Mouse (Mus musculus) E14TG2a.4 (cell line): ENCODE data around the gene Hdac1.

Experiments
- H3K27me3 ChIP-seq: 2 replicates; pipeline ENCODE4 v1.6.1; 2014; ENCODE audit warnings: low read length, control low read depth; ENCODE audit not compliant: insufficient read depth
- H3K36me3 ChIP-seq: 2 replicates; pipeline ENCODE4 v1.6.1; 2014; ENCODE audit warnings: low read length, control low read depth; ENCODE audit not compliant: insufficient read depth
- H3K4me1 ChIP-seq: replicated peaks from 2 replicates; pipeline ENCODE4 v1.6.1; 2014; ENCODE audit warnings: low read depth, low read length, control low read depth
- H3K4me3 ChIP-seq: replicated peaks from 2 replicates; pipeline ENCODE4 v1.5.1; 2014; ENCODE audit warnings: mild to moderate bottlenecking, low read length
- H3K9me3 ChIP-seq: 2 replicates; pipeline ENCODE4 v1.6.1; 2014; ENCODE audit warnings: low read length, control low read depth
- CTCF ChIP-seq: conservative IDR thresholded peaks from 2 replicates; pipeline ENCODE4 v1.5.1; 2014; ENCODE audit warnings: low read length
- NANOG ChIP-seq: IDR thresholded peaks from 2 replicates; pipeline ENCODE4 v1.6.1; 2014; ENCODE audit warnings: borderline replicate concordance, low read length, mixed read lengths
- POU5F1 ChIP-seq: IDR thresholded peaks from 2 replicates; pipeline ENCODE4 v1.6.1; 2014; ENCODE audit warnings: low read length, borderline replicate concordance

Gene Hdac1

GRCm38 (mm10) chr4:129578466-129578865 is 36.0 kb upstream of the Hdac1 start, which contains the start of gene Fam167b:
TSS of gene Fam167b (minus strand) at chr4:129578549.
- H3K4me3 ChIP-seq, result no peak within 1 kb of the TSS
- no peak for TF ChIP-seq NANOG
- no peak for TF ChIP-seq CTCF
- TF ChIP-seq POU5F1, result no peak
- H3K4me1 ChIP-seq, result peaks cover 45% of the 10 kb centered on the region
- H3K27me3 ChIP-seq, result 0 out of 2 replicates have a peak, but pooled peaks cover 8% of the 10 kb centered on the region
- no peaks in the 10 kb centered on the region for H3K36me3 ChIP-seq
- H3K9me3 ChIP-seq, result no peaks in the 10 kb centered on the region

- H3K4me1 ChIP-seq, result peaks cover 48% of the 10 kb centered on the region
- no peaks in the 10 kb centered on the region for H3K36me3 ChIP-seq
- TF ChIP-seq CTCF (no peak), NANOG (no peak), POU5F1 (no peak)
- H3K4me3 ChIP-seq, result no peak overlapping the region
- H3K27me3 ChIP-seq, result peaks cover 13% of the 10 kb centered on the region; the same call in 1 of the 2 replicates
- no peaks in the 10 kb centered on the region for H3K9me3 ChIP-seq
These were observed 35.2 kb upstream of the Hdac1 start for GRCm38 (mm10) chr4:129577688-129578087.

GRCm38 (mm10) chr4:129576863-129577491 is 34.5 kb upstream of the Hdac1 start:
- Histone ChIP-seq H3K4me3 (peak overlapping the region; percentile 24; the same call in 1 of the 2 replicates), H3K36me3 (no peaks in the 10 kb centered on the region), H3K4me1 (peaks cover 52% of the 10 kb centered on the region), H3K9me3 (no peaks in the 10 kb centered on the region), H3K27me3 (peaks cover 13% of the 10 kb centered on the region; the same call in 1 of the 2 replicates)
- TF ChIP-seq POU5F1 (no peak), CTCF (peak; percentile 52)

- H3K36me3 ChIP-seq, result no peaks in the 10 kb centered on the region
- peaks cover 13% of the 10 kb centered on the region; the same call in 1 of the 2 replicates for H3K27me3 ChIP-seq
- peaks cover 55% of the 10 kb centered on the region for H3K4me1 ChIP-seq
- H3K9me3 ChIP-seq, result no peaks in the 10 kb centered on the region
- no peak overlapping the region for H3K4me3 ChIP-seq
- TF ChIP-seq NANOG (no peak), POU5F1 (no peak), CTCF (no peak)
These were observed 32.8 kb upstream of the Hdac1 start for GRCm38 (mm10) chr4:129575171-129575844.

- Histone ChIP-seq H3K4me3 (no peak within 1 kb of the TSS), H3K36me3 (no peaks in the 10 kb centered on the region), H3K27me3 (peaks cover 13% of the 10 kb centered on the region; the same call in 1 of the 2 replicates), H3K4me1 (peaks cover 52% of the 10 kb centered on the region), H3K9me3 (no peaks in the 10 kb centered on the region)
- TF ChIP-seq CTCF, result no peak
- no peak for TF ChIP-seq NANOG
- no peak for TF ChIP-seq POU5F1
These were observed 30.9 kb upstream of the Hdac1 start, which contains the start of gene Lck for GRCm38 (mm10) chr4:129573430-129573829. TSS of gene Lck (minus strand) at chr4:129573641.

DNA sequence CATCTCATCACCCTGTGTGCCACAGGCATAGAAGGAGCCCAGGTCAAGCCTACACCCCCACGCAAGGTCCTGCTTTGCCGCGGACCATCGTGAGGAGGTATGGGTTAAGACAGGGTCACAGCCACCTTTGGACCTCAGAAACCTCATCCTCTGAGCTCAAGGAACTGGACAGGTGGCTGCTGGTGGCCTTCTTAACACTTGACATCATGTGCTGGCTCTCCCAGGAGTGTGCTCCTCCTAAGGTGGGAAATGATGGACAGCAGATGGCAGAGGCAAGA is 30.5 kb upstream of the Hdac1 start:
- Histone ChIP-seq H3K4me1 (peaks cover 52% of the 10 kb centered on the region), H3K9me3 (no peaks in the 10 kb centered on the region), H3K27me3 (peaks cover 13% of the 10 kb centered on the region; the same call in 1 of the 2 replicates), H3K4me3 (no peak overlapping the region), H3K36me3 (no peaks in the 10 kb centered on the region)
- TF ChIP-seq NANOG, result no peak
- TF ChIP-seq CTCF, result no peak
- TF ChIP-seq POU5F1, result no peak

DNA sequence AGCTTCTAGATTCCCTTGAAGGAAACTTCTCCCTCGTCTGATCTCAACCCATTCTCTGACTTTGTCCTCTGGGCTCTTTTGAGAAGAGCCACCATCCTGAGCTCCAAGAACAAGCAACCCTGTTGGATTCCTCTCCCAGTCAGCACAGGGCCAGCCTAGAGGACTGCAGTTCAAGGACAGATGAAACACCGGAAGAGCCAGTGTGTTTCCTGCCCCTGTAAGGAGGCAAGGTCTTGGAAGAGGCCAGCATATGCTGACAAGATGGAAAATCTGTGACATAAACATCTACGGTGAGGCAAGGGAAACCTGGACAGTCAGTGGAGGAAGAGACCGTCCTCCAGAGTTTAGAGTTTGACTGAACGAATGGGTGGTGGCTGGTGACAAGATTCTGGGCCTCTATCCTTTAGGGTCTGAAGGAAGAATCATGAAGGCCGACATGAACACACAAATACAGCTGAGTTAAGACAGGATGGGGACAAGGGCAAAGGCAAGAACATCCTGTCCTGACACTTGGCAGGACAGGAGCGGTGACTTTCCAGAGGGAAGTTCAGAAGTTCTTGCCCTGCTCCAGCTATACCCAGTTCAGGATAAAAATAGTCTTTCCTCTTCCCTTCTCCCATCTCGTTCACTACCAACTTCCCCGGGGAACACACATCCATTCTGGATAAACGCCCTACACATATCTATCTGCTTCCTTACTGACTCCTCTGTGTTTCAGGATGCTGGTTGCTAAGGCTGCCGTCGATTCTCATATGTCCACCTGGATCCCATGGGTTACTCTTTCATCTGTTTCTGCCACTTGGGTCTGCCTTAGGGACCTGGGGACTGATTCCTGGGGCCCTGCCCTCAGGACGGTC is 30.0 kb upstream of the Hdac1 start:
- peaks cover 13% of the 10 kb centered on the region; the same call in 1 of the 2 replicates for H3K27me3 ChIP-seq
- H3K4me3 ChIP-seq, result no peak overlapping the region
- TF ChIP-seq CTCF (no peak), POU5F1 (no peak), NANOG (no peak)
- peaks cover 51% of the 10 kb centered on the region for H3K4me1 ChIP-seq
- no peaks in the 10 kb centered on the region for H3K36me3 ChIP-seq
- H3K9me3 ChIP-seq, result no peaks in the 10 kb centered on the region

DNA sequence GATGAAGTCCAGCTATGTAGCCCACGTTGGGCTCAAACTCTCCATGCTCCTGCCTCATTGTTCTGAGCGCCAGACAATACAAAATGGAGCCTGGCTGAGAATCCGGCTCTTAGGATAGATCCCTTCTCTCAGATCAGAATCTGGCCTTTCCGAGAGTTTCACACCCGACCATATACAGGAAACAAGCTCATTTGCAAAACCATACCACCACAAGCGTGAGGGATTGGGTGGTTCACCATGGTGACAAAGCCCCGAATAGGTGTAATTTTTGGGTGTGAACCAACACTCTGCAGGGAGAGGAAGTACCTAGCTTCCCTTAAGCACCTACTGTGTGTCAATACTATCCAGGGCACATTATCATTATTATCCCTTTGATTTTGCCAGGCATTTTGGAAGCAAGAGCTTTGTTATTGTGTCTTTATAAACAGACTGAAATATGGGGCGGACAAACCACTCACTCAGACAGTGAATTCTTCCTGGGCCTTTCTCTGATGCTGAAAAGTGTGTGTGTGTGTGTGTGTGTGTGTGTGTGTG is 29.1 kb upstream of the Hdac1 start:
- Histone ChIP-seq H3K27me3 (peaks cover 11% of the 10 kb centered on the region; the same call in 1 of the 2 replicates), H3K4me3 (no peak overlapping the region), H3K4me1 (peaks cover 43% of the 10 kb centered on the region), H3K36me3 (no peaks in the 10 kb centered on the region), H3K9me3 (no peaks in the 10 kb centered on the region)
- TF ChIP-seq NANOG (no peak), CTCF (no peak), POU5F1 (no peak)
